Mouse (Mus musculus): Measurements from ENCODE around the gene Egln2.

- TF ChIP-seq EP300 (IDR thresholded peaks at IDR 0.05; ENCODE audit: low read depth) = no peak
- no peak for TF ChIP-seq CTCF (IDR thresholded peaks at IDR 0.05; ENCODE audit: low read depth)
Measured at GRCm38 (mm10) chr7:27163450-27163805, 3.2 kb downstream of the Egln2 start.
